In genomic region chr11:83303751-83304150, GRCm38 (mm10) we compare ENCODE assay signal across 8 mouse cellular contexts. TPM values are rescaled to one million over a fixed set of nuclear protein-coding genes. Genes with fewer than 3 reads are reported as not detected.
DNase-seq lines count a peak whose midpoint lies in the region; ATAC-seq and TF ChIP-seq lines count a peak whose summit lies in the region.

No protein-coding gene starts in this region.

- H3K27ac ChIP-seq in heart, postnatal 0 days (ENCODE audit: low read depth), result no peak overlapping the region; the same call in 1 of the 2 replicates
- no peak overlapping the region for H3K27ac ChIP-seq in cortical plate, adult 2 months (ENCODE audit: insufficient read depth, low read length)
- H3K27ac ChIP-seq in intestine, postnatal 0 days (ENCODE audit: low read depth, low read length), result no peak overlapping the region
- H3K27ac ChIP-seq in lung, embryonic 16.5 days (ENCODE audit: low read length), result no peak overlapping the region; the same call in 1 of the 2 replicates

- TF ChIP-seq EP300 in heart, postnatal 0 days (IDR thresholded peaks at IDR 0.05; ENCODE audit: low read depth), result no peak

- H3K4me2 ChIP-seq in heart, postnatal 0 days (ENCODE audit: low read depth, low read length), result peak overlapping the region; percentile 74
- peak overlapping the region; percentile 63 for H3K4me2 ChIP-seq in intestine, postnatal 0 days (replicated peaks; ENCODE audit: low read depth)
- peak overlapping the region; percentile 79 for H3K4me2 ChIP-seq in lung, embryonic 16.5 days (ENCODE audit: low read depth, low read length)

- H3K36me3 ChIP-seq in heart, postnatal 0 days (replicated peaks; ENCODE audit: control insufficient read depth, insufficient read depth, low read length), result peaks cover 4% of the 10 kb centered on the region
- 0 out of 2 replicates have a peak, but pooled peaks cover 9% of the 10 kb centered on the region for H3K36me3 ChIP-seq in intestine, postnatal 0 days (ENCODE audit: control insufficient read depth, insufficient read depth)
- no peaks in the 10 kb centered on the region for H3K36me3 ChIP-seq in lung, embryonic 16.5 days (ENCODE audit: control insufficient read depth, insufficient read depth, low read length)

- intact Hi-C loops in heart, postnatal 14 days (cut with DNase I), result no loop called here

- H3K4me1 ChIP-seq in heart, postnatal 0 days (ENCODE audit: control insufficient read depth, insufficient read depth), result peaks cover 23% of the 10 kb centered on the region
- H3K4me1 ChIP-seq in cortical plate, adult 2 months (ENCODE audit: control insufficient read depth, insufficient read depth, low read length), result peaks cover 8% of the 10 kb centered on the region
- H3K4me1 ChIP-seq in intestine, postnatal 0 days (replicated peaks; ENCODE audit: control insufficient read depth, insufficient read depth, low read length), result peaks cover 2% of the 10 kb centered on the region
- peaks cover 12% of the 10 kb centered on the region for H3K4me1 ChIP-seq in lung, embryonic 16.5 days (replicated peaks; ENCODE audit: control insufficient read depth, insufficient read depth, low read length)

- no peak for TF ChIP-seq POLR2A in cortical plate, adult 2 months (IDR thresholded peaks at IDR 0.05; ENCODE audit: extremely low read depth, insufficient read depth, low read length)

- WGBS in heart, postnatal 0 days, result 28% methylated on average over 5 of the region's 5 CpGs
- 28% methylated on average over 5 of the region's 5 CpGs for WGBS in intestine, postnatal 0 days
- 36% methylated on average over 5 of the region's 5 CpGs for WGBS in lung, embryonic 16.5 days

- H3K27me3 ChIP-seq in heart, postnatal 0 days (ENCODE audit: control insufficient read depth, insufficient read depth, low read length), result no peaks in the 10 kb centered on the region
- no peaks in the 10 kb centered on the region for H3K27me3 ChIP-seq in intestine, postnatal 0 days (replicated peaks; ENCODE audit: control insufficient read depth, insufficient read depth, low read length)
- no peaks in the 10 kb centered on the region for H3K27me3 ChIP-seq in lung, embryonic 16.5 days (ENCODE audit: control insufficient read depth, insufficient read depth, low read depth, low read length)

- peak overlapping the region; percentile 91; the same call in 1 of the 2 replicates for H3K9ac ChIP-seq in heart, postnatal 0 days (replicated peaks; ENCODE audit: low read depth, low read length)
- H3K9ac ChIP-seq in intestine, postnatal 0 days (ENCODE audit: low read depth, low read length), result no peak overlapping the region
- H3K9ac ChIP-seq in lung, embryonic 16.5 days (ENCODE audit: low read length), result peak overlapping the region; percentile 58

- no peak for ATAC-seq in heart, postnatal 0 days (ENCODE audit: insufficient read depth, low read depth)
- no peak for ATAC-seq in intestine, postnatal 0 days
- ATAC-seq in lung, embryonic 16.5 days (ENCODE audit: low read depth), result no peak; the same call in 1 of the 2 replicates

- no peak for TF ChIP-seq CTCF in heart, postnatal 0 days (IDR thresholded peaks at IDR 0.05; ENCODE audit: low read depth)
- no peak for TF ChIP-seq CTCF in cortical plate, adult 2 months (IDR thresholded peaks at IDR 0.05; ENCODE audit: extremely low read depth, insufficient read depth, low read length)
- TF ChIP-seq CTCF in intestine, postnatal 0 days (IDR thresholded peaks at IDR 0.05; ENCODE audit: low read depth), result no peak

- no peak for DNase-seq in heart, postnatal 0 days (ENCODE audit: low spot score)
- DNase-seq in heart, postnatal 14 days, result no peak
- DNase-seq in layer of hippocampus, adult 9-10 months (ENCODE audit: low spot score), result no peak
- no peak for DNase-seq in spleen, adult 12 weeks (ENCODE audit: low spot score)
- no peak for DNase-seq in adrenal gland, adult 8-10 months

- peak overlapping the region; percentile 77 for H3K4me3 ChIP-seq in heart, postnatal 0 days (ENCODE audit: low read depth, low read length)
- H3K4me3 ChIP-seq in cortical plate, adult 2 months (ENCODE audit: insufficient read depth, low read length), result peak overlapping the region; percentile 96
- peak overlapping the region; percentile 74 for H3K4me3 ChIP-seq in intestine, postnatal 0 days (ENCODE audit: low read depth, low read length)
- H3K4me3 ChIP-seq in lung, embryonic 16.5 days (ENCODE audit: low read length), result peak overlapping the region; percentile 24

- no peaks in the 10 kb centered on the region for H3K9me3 ChIP-seq in heart, postnatal 0 days (replicated peaks; ENCODE audit: control insufficient read depth, low read length)
- H3K9me3 ChIP-seq in intestine, postnatal 0 days (ENCODE audit: control insufficient read depth), result no peaks in the 10 kb centered on the region
- no peaks in the 10 kb centered on the region for H3K9me3 ChIP-seq in lung, embryonic 16.5 days (ENCODE audit: control insufficient read depth, low read length)

RNA-seq across cellular contexts. Expression of gene Pex12, which starts 1.4 kb away (rescaled TPM):
- 2.6 and 3.6 TPM in 2 replicates for total RNA-seq in heart, postnatal 0 days (2014; rRNA removed; ENCODE audit: low replicate concordance)
- 8.3 and 9.3 TPM in 2 replicates for polyA plus RNA-seq in heart, postnatal 0 days (2015; fragmentation: Nextera tagmentation; extraction: Ambion mirVana)
- 10 to 100 TPM in 1 of 2 experiments, 1 to 10 TPM in 1; 9.3 to 13.6 TPM for total RNA-seq in heart, postnatal 14 days (2021)
- polyA plus RNA-seq in cortical plate, adult 2 months (2012; rRNA removed), result 7.0 and 7.3 TPM in 2 replicates
- polyA plus RNA-seq in intestine, postnatal 0 days (2015; fragmentation: Nextera tagmentation; extraction: Ambion mirVana), result 8.6 and 9.3 TPM in 2 replicates
- 13.1 and 13.9 TPM in 2 replicates for polyA plus RNA-seq in lung, embryonic 16.5 days (2015; fragmentation: Nextera tagmentation; extraction: Ambion mirVana)
- total RNA-seq in adrenal gland, adult 8-10 months (2022), result 10 to 100 TPM; 17.3 to 24.2 (median 20.4) TPM

RNA-seq across cellular contexts. Expression of gene Ap2b1, which starts 4.9 kb away (rescaled TPM):
- total RNA-seq in heart, postnatal 0 days (2014; rRNA removed; ENCODE audit: low replicate concordance), result 51.6 and 52.0 TPM in 2 replicates
- 20.1 TPM in 2 replicates for polyA plus RNA-seq in heart, postnatal 0 days (2015; fragmentation: Nextera tagmentation; extraction: Ambion mirVana)
- 10 to 100 TPM; 52.6 to 58.6 TPM for total RNA-seq in heart, postnatal 14 days (2021)
- 130 and 131 TPM in 2 replicates for polyA plus RNA-seq in cortical plate, adult 2 months (2012; rRNA removed)
- polyA plus RNA-seq in intestine, postnatal 0 days (2015; fragmentation: Nextera tagmentation; extraction: Ambion mirVana), result 20.4 and 20.7 TPM in 2 replicates
- 54.9 and 59.8 TPM in 2 replicates for polyA plus RNA-seq in lung, embryonic 16.5 days (2015; fragmentation: Nextera tagmentation; extraction: Ambion mirVana)
- total RNA-seq in adrenal gland, adult 8-10 months (2022), result 100 to 1,000 TPM; 110 to 118 (median 117) TPM

RNA-seq across cellular contexts. Expression of gene Slfn14, which starts 17.2 kb away (rescaled TPM):
- not detected in 2 replicates for total RNA-seq in heart, postnatal 0 days (2014; rRNA removed; ENCODE audit: low replicate concordance)
- polyA plus RNA-seq in heart, postnatal 0 days (2015; fragmentation: Nextera tagmentation; extraction: Ambion mirVana), result 0.10 and 0.16 TPM in 2 replicates
- under 1 TPM; 0.07 to 0.19 TPM for total RNA-seq in heart, postnatal 14 days (2021)
- not detected in 2 replicates for polyA plus RNA-seq in cortical plate, adult 2 months (2012; rRNA removed)
- polyA plus RNA-seq in intestine, postnatal 0 days (2015; fragmentation: Nextera tagmentation; extraction: Ambion mirVana), result not detected in 2 replicates
- polyA plus RNA-seq in lung, embryonic 16.5 days (2015; fragmentation: Nextera tagmentation; extraction: Ambion mirVana), result 0.45 and 0.75 TPM in 2 replicates
- total RNA-seq in adrenal gland, adult 8-10 months (2022), result not detected

Comparison
In these comparisons a context has a peak if more than half of its experiments do, and no peak if none do; other contexts are left out.
1. H3K4me3 ChIP-seq: peak in every context shown above with its lines; median percentile 96 in cortical plate, adult 2 months; 77 in heart, postnatal 0 days; 74 in intestine, postnatal 0 days; 24 in lung, embryonic 16.5 days.